Mouse (Mus musculus) heart, postnatal 0 days (tissue): ENCODE results near the gene Fgfr2.

Experiments
- CTCF ChIP-seq: IDR thresholded peaks from 2 replicates; pipeline ENCODE4 v1.5.1; 2016; ENCODE audit warnings: antibody characterized with exemption, control low read depth, low read depth
- EP300 ChIP-seq: IDR thresholded peaks from 2 replicates; pipeline ENCODE4 v1.6.1; 2016; ENCODE audit warnings: antibody characterized with exemption, low read depth

DNA sequence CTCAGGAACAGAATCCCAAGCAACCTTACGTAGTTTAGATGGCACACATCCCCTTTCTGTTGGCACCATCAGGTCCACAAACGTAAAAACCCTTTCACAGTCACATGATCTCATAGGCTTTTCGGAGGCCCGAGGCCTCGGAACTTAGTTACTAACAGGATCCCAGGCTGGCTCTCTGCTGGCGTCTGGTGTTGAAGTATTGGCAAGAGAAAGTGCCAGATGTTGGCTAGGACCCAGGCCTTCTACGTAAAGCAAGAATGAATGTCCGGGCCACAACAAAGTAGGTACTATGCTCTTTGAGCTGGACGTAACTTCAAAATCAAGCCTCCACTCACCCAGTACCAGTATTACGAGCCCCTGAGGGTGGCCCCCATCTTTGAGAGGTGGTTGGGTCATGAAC lies 909.1 kb downstream of the Fgfr2 start:
- TF ChIP-seq CTCF (no peak), EP300 (no peak)
